15 mouse cellular contexts compared by ENCODE assay signal in the genomic region with DNA sequence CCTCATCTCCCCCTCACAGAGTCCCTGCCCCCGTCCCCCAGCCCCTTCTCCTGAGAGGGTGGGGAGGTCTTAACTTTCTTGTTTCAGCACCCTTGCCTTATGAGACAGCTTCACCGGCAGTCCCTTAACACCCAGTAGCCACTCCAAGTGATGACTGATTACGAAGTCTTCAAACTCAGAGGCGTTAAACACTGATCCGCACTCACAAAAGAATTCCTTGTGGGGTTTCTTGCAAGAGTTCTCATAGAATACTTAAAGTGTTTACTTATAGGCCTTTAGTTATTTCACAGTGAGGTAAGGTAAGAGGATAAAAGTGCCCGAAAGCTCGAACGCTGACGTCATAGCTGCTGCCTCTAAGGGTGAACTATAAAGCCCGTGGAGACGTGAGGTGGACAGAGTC.
"Had no signal": no experiment of that assay in that cellular context is flagged by ENCODE, and none has a peak within 500 bp of the region (broad histone marks: within the 10 kb centered on the region; RNA-seq: fewer than 3 reads in every experiment).

No protein-coding gene starts in this region.

- H3K9me3 ChIP-seq: limb, embryonic 13.5 days; liver, embryonic 15.5 days; megakaryocyte, embryonic 14.5 days had no signal

- H3K4me1 ChIP-seq: neural tube, embryonic 13.5 days had no signal

- H3K27me3 ChIP-seq: limb, embryonic 13.5 days; liver, embryonic 15.5 days; neural tube, embryonic 13.5 days had no signal

- DNase-seq: kidney, adult 18-20 months; kidney, postnatal 10 days; kidney, postnatal 4 days; retina, postnatal 1 day; right cerebral cortex, postnatal 4 days; spleen, adult 18-20 months; thymus, postnatal 4 days had no signal

- H3K9ac ChIP-seq: limb, embryonic 13.5 days; liver, embryonic 15.5 days; neural tube, embryonic 13.5 days had no signal

- H3K27ac ChIP-seq: layer of hippocampus, adult 2 months; limb, embryonic 13.5 days; liver, embryonic 15.5 days; macrophage; neural tube, embryonic 13.5 days had no signal

- H3K4me2 ChIP-seq: limb, embryonic 13.5 days; liver, embryonic 15.5 days; midbrain, embryonic 11.5 days; neural tube, embryonic 13.5 days had no signal

- ATAC-seq: midbrain, embryonic 16.5 days had no signal

- H3K4me3 ChIP-seq: layer of hippocampus, adult 2 months; limb, embryonic 13.5 days; liver, embryonic 15.5 days; megakaryocyte, embryonic 14.5 days; neural tube, embryonic 13.5 days had no signal

- H3K36me3 ChIP-seq: limb, embryonic 13.5 days; liver, embryonic 15.5 days; neural tube, embryonic 13.5 days had no signal
